Comparison of ENCODE assay signal across 8 mouse cellular contexts in the genomic region with DNA sequence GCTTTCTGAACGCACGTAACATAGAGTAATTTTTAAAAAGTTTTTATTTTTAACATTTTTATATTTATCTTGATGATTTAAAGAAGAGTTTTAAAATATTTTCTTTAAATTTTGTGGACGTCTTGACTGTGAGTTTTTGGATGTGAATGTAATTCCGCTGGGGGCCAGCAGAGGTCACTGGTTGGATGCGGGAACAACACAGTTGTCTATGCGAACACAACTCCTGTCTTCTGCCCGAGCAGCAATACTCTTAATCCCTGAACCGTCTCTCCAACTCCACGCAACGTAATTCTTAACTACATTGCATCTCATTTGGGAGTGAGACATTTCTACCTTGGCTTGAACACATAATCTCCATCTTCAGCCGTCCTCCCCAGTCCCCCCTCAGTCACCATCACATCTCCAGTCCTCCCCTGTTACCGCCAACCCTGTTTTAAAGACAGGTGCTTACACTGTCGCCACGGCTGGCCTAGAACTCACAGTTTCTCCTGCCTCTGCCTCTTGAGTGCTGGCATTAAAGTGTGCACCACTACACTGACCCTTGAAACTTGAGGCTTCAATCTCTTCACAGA. TPM values are rescaled to one million over a fixed set of nuclear protein-coding genes. Genes with fewer than 3 reads are reported as not detected.
A peak's percentile ranks its signal among the peaks of the same experiment; 100 is the strongest.
DNase-seq lines count a peak whose midpoint lies in the region; ATAC-seq and TF ChIP-seq lines count a peak whose summit lies in the region.

No protein-coding gene starts in this region.

- H3K9ac ChIP-seq in kidney, embryonic 14.5 days (ENCODE audit: low read depth, low read length) = no peak overlapping the region
- H3K9ac ChIP-seq in limb, embryonic 15.5 days = no peak overlapping the region
- H3K9ac ChIP-seq in midbrain, postnatal 0 days (replicated peaks; ENCODE audit: low read length, poor library complexity, severe bottlenecking) = no peak overlapping the region
- no peak overlapping the region for H3K9ac ChIP-seq in stomach, embryonic 14.5 days (replicated peaks; ENCODE audit: low read depth, low read length)

- DNase-seq in A20 (ENCODE audit: low read depth, low spot score) = peak; percentile 77
- peak; percentile 74 for DNase-seq in adrenal gland, adult 2 months
- peak; percentile 80 for DNase-seq in embryonic facial prominence, embryonic 10.5 days (ENCODE audit: low spot score)
- DNase-seq in heart, embryonic 10.5 days (ENCODE audit: low spot score) = no peak
- peak; percentile 73 for DNase-seq in midbrain, postnatal 0 days (ENCODE audit: low spot score)

- H3K27ac ChIP-seq in embryonic facial prominence, embryonic 10.5 days (replicated peaks) = no peak overlapping the region; the same call in 1 of the 2 replicates
- H3K27ac ChIP-seq in heart, embryonic 10.5 days = peak overlapping the region; percentile 59; the same call in 1 of the 2 replicates
- H3K27ac ChIP-seq in kidney, embryonic 14.5 days (ENCODE audit: low read depth, low read length) = no peak overlapping the region
- no peak overlapping the region for H3K27ac ChIP-seq in limb, embryonic 15.5 days
- no peak overlapping the region for H3K27ac ChIP-seq in midbrain, postnatal 0 days (ENCODE audit: low read depth, low read length)
- H3K27ac ChIP-seq in stomach, embryonic 14.5 days (ENCODE audit: low read length) = no peak overlapping the region

- no peak overlapping the region; the same call in 1 of the 2 replicates for H3K4me2 ChIP-seq in kidney, embryonic 14.5 days (replicated peaks; ENCODE audit: low read depth, low read length)
- peak overlapping the region; percentile 26; the same call in 1 of the 2 replicates for H3K4me2 ChIP-seq in limb, embryonic 15.5 days
- H3K4me2 ChIP-seq in midbrain, postnatal 0 days (ENCODE audit: low read depth, low read length, poor library complexity, severe bottlenecking) = peak overlapping the region; percentile 15; the same call in 1 of the 2 replicates
- H3K4me2 ChIP-seq in stomach, embryonic 14.5 days (replicated peaks; ENCODE audit: low read depth, low read length) = 0 out of 2 replicates have a peak overlapping the region, but pooled peaks have one; percentile 8

- peak overlapping the region; percentile 40; the same call in 1 of the 2 replicates for H3K4me3 ChIP-seq in embryonic facial prominence, embryonic 10.5 days
- peak overlapping the region; percentile 39; the same call in 1 of the 2 replicates for H3K4me3 ChIP-seq in heart, embryonic 10.5 days
- H3K4me3 ChIP-seq in kidney, embryonic 14.5 days (ENCODE audit: low read length) = no peak overlapping the region
- no peak overlapping the region for H3K4me3 ChIP-seq in limb, embryonic 15.5 days
- H3K4me3 ChIP-seq in midbrain, postnatal 0 days (ENCODE audit: low read depth, low read length) = no peak overlapping the region
- H3K4me3 ChIP-seq in stomach, embryonic 14.5 days (ENCODE audit: low read depth, low read length) = no peak overlapping the region

- H3K4me1 ChIP-seq in embryonic facial prominence, embryonic 10.5 days = peaks cover 14% of the 10 kb centered on the region
- H3K4me1 ChIP-seq in heart, embryonic 10.5 days = peaks cover 17% of the 10 kb centered on the region
- peaks cover 5% of the 10 kb centered on the region; the same call in 1 of the 2 replicates for H3K4me1 ChIP-seq in kidney, embryonic 14.5 days (ENCODE audit: control insufficient read depth, insufficient read depth, low read length)
- H3K4me1 ChIP-seq in limb, embryonic 15.5 days = peaks cover 10% of the 10 kb centered on the region
- no peaks in the 10 kb centered on the region for H3K4me1 ChIP-seq in midbrain, postnatal 0 days (ENCODE audit: insufficient read depth, low read length)
- peaks cover 8% of the 10 kb centered on the region; the same call in 1 of the 2 replicates for H3K4me1 ChIP-seq in stomach, embryonic 14.5 days (ENCODE audit: control insufficient read depth, insufficient read depth, low read length)

- peaks cover 33% of the 10 kb centered on the region for H3K27me3 ChIP-seq in embryonic facial prominence, embryonic 10.5 days (replicated peaks; ENCODE audit: low read depth, poor library complexity, severe bottlenecking)
- no peaks in the 10 kb centered on the region for H3K27me3 ChIP-seq in heart, embryonic 10.5 days (ENCODE audit: insufficient read depth, poor library complexity, severe bottlenecking)
- no peaks in the 10 kb centered on the region for H3K27me3 ChIP-seq in kidney, embryonic 14.5 days (ENCODE audit: control insufficient read depth, insufficient read depth, low read length)
- H3K27me3 ChIP-seq in limb, embryonic 15.5 days = no peaks in the 10 kb centered on the region
- no peaks in the 10 kb centered on the region for H3K27me3 ChIP-seq in midbrain, postnatal 0 days (ENCODE audit: insufficient read depth, low read length)
- no peaks in the 10 kb centered on the region for H3K27me3 ChIP-seq in stomach, embryonic 14.5 days (ENCODE audit: control insufficient read depth, insufficient read depth, low read length)

- H3K9me3 ChIP-seq in embryonic facial prominence, embryonic 10.5 days = no peaks in the 10 kb centered on the region
- H3K9me3 ChIP-seq in heart, embryonic 10.5 days = no peaks in the 10 kb centered on the region
- H3K9me3 ChIP-seq in kidney, embryonic 14.5 days (ENCODE audit: control insufficient read depth, low read length) = no peaks in the 10 kb centered on the region
- H3K9me3 ChIP-seq in limb, embryonic 15.5 days = no peaks in the 10 kb centered on the region
- no peaks in the 10 kb centered on the region for H3K9me3 ChIP-seq in midbrain, postnatal 0 days (ENCODE audit: low read length)
- H3K9me3 ChIP-seq in stomach, embryonic 14.5 days (ENCODE audit: control insufficient read depth, low read depth, low read length) = no peaks in the 10 kb centered on the region

- TF ChIP-seq CTCF in midbrain, postnatal 0 days (IDR thresholded peaks at IDR 0.05) = peak; percentile 86

- no peaks in the 10 kb centered on the region for H3K36me3 ChIP-seq in embryonic facial prominence, embryonic 10.5 days (replicated peaks)
- no peaks in the 10 kb centered on the region for H3K36me3 ChIP-seq in heart, embryonic 10.5 days
- no peaks in the 10 kb centered on the region for H3K36me3 ChIP-seq in kidney, embryonic 14.5 days (ENCODE audit: control insufficient read depth, insufficient read depth, low read length)
- H3K36me3 ChIP-seq in limb, embryonic 15.5 days = no peaks in the 10 kb centered on the region
- no peaks in the 10 kb centered on the region for H3K36me3 ChIP-seq in midbrain, postnatal 0 days (ENCODE audit: insufficient read depth, low read length)
- no peaks in the 10 kb centered on the region for H3K36me3 ChIP-seq in stomach, embryonic 14.5 days (ENCODE audit: control insufficient read depth, insufficient read depth, low read length)

- ATAC-seq in kidney, embryonic 14.5 days (ENCODE audit: low FRiP score, low TSS enrichment) = peak; percentile 45
- no peak for ATAC-seq in limb, embryonic 15.5 days (ENCODE audit: insufficient number of reproducible peaks, low FRiP score, low TSS enrichment, low read depth)
- peak; percentile 61; the same call in 1 of the 2 replicates for ATAC-seq in midbrain, postnatal 0 days (ENCODE audit: low FRiP score)
- ATAC-seq in stomach, embryonic 14.5 days (ENCODE audit: insufficient number of reproducible peaks, insufficient read depth, low FRiP score, low read depth) = peak; percentile 42; the same call in 1 of the 2 replicates

- WGBS in embryonic facial prominence, embryonic 10.5 days = 9% methylated on average over 14 of the region's 14 CpGs
- 10% methylated on average over 14 of the region's 14 CpGs for WGBS in heart, embryonic 10.5 days
- WGBS in kidney, embryonic 14.5 days = 10% methylated on average over 14 of the region's 14 CpGs
- WGBS in limb, embryonic 15.5 days = 7% methylated on average over 14 of the region's 14 CpGs
- WGBS in midbrain, postnatal 0 days = 9% methylated on average over 14 of the region's 14 CpGs
- 8% methylated on average over 14 of the region's 14 CpGs for WGBS in stomach, embryonic 14.5 days

RNA-seq across cellular contexts. Expression of a gene that starts 10.3 kb away (rescaled TPM):
- 100 to 1,000 TPM; 421 to 430 TPM for total RNA-seq in adrenal gland, adult 2 months (2021)
- polyA plus RNA-seq in adrenal gland, adult 2 months (2012; rRNA removed) = 390 and 481 TPM in 2 replicates
- 31.2 and 34.9 TPM in 2 replicates for polyA plus RNA-seq in embryonic facial prominence, embryonic 10.5 days (2016; fragmentation: Nextera tagmentation; extraction: Ambion mirVana)
- polyA plus RNA-seq in heart, embryonic 10.5 days (2016; fragmentation: Nextera tagmentation; extraction: Ambion mirVana) = 59.9 and 75.5 TPM in 2 replicates
- 91.1 and 148 TPM in 2 replicates for polyA plus RNA-seq in kidney, embryonic 14.5 days (2014; fragmentation: Nextera tagmentation; extraction: Ambion mirVana)
- polyA plus RNA-seq in limb, embryonic 15.5 days (2015; fragmentation: Nextera tagmentation; extraction: Ambion mirVana) = 151 and 157 TPM in 2 replicates
- 145 and 222 TPM in 2 replicates for total RNA-seq in midbrain, postnatal 0 days (2014; rRNA removed)
- 108 and 116 TPM in 2 replicates for polyA plus RNA-seq in midbrain, postnatal 0 days (2015; fragmentation: Nextera tagmentation; extraction: Ambion mirVana)
- polyA plus RNA-seq in stomach, embryonic 14.5 days (2014; fragmentation: Nextera tagmentation; extraction: Ambion mirVana) = 155 and 168 TPM in 2 replicates

RNA-seq across cellular contexts. Expression of a gene that starts 22.5 kb away (rescaled TPM):
- under 1 TPM in 1 of 2 experiments, not detected in 1; 0.23 TPM for total RNA-seq in adrenal gland, adult 2 months (2021)
- polyA plus RNA-seq in adrenal gland, adult 2 months (2012; rRNA removed) = 0.11 and 0.31 TPM in 2 replicates
- 1.4 and 1.5 TPM in 2 replicates for polyA plus RNA-seq in embryonic facial prominence, embryonic 10.5 days (2016; fragmentation: Nextera tagmentation; extraction: Ambion mirVana)
- 5.5 and 8.9 TPM in 2 replicates for polyA plus RNA-seq in heart, embryonic 10.5 days (2016; fragmentation: Nextera tagmentation; extraction: Ambion mirVana)
- polyA plus RNA-seq in kidney, embryonic 14.5 days (2014; fragmentation: Nextera tagmentation; extraction: Ambion mirVana) = 0.20 and 0.30 TPM in 2 replicates
- polyA plus RNA-seq in limb, embryonic 15.5 days (2015; fragmentation: Nextera tagmentation; extraction: Ambion mirVana) = 8.7 and 18.4 TPM in 2 replicates
- total RNA-seq in midbrain, postnatal 0 days (2014; rRNA removed) = 2.0 and 2.1 TPM in 2 replicates
- polyA plus RNA-seq in midbrain, postnatal 0 days (2015; fragmentation: Nextera tagmentation; extraction: Ambion mirVana) = 2.0 and 2.7 TPM in 2 replicates
- 0.20 TPM in 1 of 2 replicates, not detected in the other for polyA plus RNA-seq in stomach, embryonic 14.5 days (2014; fragmentation: Nextera tagmentation; extraction: Ambion mirVana)

RNA-seq across cellular contexts. Expression of a gene that starts 29.3 kb away (rescaled TPM):
- total RNA-seq in adrenal gland, adult 2 months (2021) = not detected
- not detected in 2 replicates for polyA plus RNA-seq in adrenal gland, adult 2 months (2012; rRNA removed)
- polyA plus RNA-seq in embryonic facial prominence, embryonic 10.5 days (2016; fragmentation: Nextera tagmentation; extraction: Ambion mirVana) = 1.6 and 1.9 TPM in 2 replicates
- 0.88 and 2.8 TPM in 2 replicates for polyA plus RNA-seq in heart, embryonic 10.5 days (2016; fragmentation: Nextera tagmentation; extraction: Ambion mirVana)
- polyA plus RNA-seq in kidney, embryonic 14.5 days (2014; fragmentation: Nextera tagmentation; extraction: Ambion mirVana) = 0.72 and 1.3 TPM in 2 replicates
- polyA plus RNA-seq in limb, embryonic 15.5 days (2015; fragmentation: Nextera tagmentation; extraction: Ambion mirVana) = 0.82 and 1.2 TPM in 2 replicates
- total RNA-seq in midbrain, postnatal 0 days (2014; rRNA removed) = not detected in 2 replicates
- 0.52 TPM in 1 of 2 replicates, not detected in the other for polyA plus RNA-seq in midbrain, postnatal 0 days (2015; fragmentation: Nextera tagmentation; extraction: Ambion mirVana)
- 0.69 and 1.9 TPM in 2 replicates for polyA plus RNA-seq in stomach, embryonic 14.5 days (2014; fragmentation: Nextera tagmentation; extraction: Ambion mirVana)

RNA-seq across cellular contexts. Expression of a gene that starts 46.5 kb away (rescaled TPM):
- 10 to 100 TPM; 32.5 to 38.5 TPM for total RNA-seq in adrenal gland, adult 2 months (2021)
- polyA plus RNA-seq in adrenal gland, adult 2 months (2012; rRNA removed) = 19.9 and 21.4 TPM in 2 replicates
- polyA plus RNA-seq in embryonic facial prominence, embryonic 10.5 days (2016; fragmentation: Nextera tagmentation; extraction: Ambion mirVana) = 30.0 and 33.1 TPM in 2 replicates
- polyA plus RNA-seq in heart, embryonic 10.5 days (2016; fragmentation: Nextera tagmentation; extraction: Ambion mirVana) = 37.1 and 37.2 TPM in 2 replicates
- polyA plus RNA-seq in kidney, embryonic 14.5 days (2014; fragmentation: Nextera tagmentation; extraction: Ambion mirVana) = 18.0 and 22.3 TPM in 2 replicates
- polyA plus RNA-seq in limb, embryonic 15.5 days (2015; fragmentation: Nextera tagmentation; extraction: Ambion mirVana) = 38.9 and 42.0 TPM in 2 replicates
- 13.2 and 16.2 TPM in 2 replicates for total RNA-seq in midbrain, postnatal 0 days (2014; rRNA removed)
- polyA plus RNA-seq in midbrain, postnatal 0 days (2015; fragmentation: Nextera tagmentation; extraction: Ambion mirVana) = 29.4 and 32.0 TPM in 2 replicates
- 21.5 and 29.5 TPM in 2 replicates for polyA plus RNA-seq in stomach, embryonic 14.5 days (2014; fragmentation: Nextera tagmentation; extraction: Ambion mirVana)

RNA-seq across cellular contexts. Expression of a gene that starts 49.0 kb away (rescaled TPM):
- total RNA-seq in adrenal gland, adult 2 months (2021) = 1 to 10 TPM in 1 of 2 experiments, under 1 TPM in 1; 0.75 to 2.3 TPM
- 1.8 and 2.0 TPM in 2 replicates for polyA plus RNA-seq in adrenal gland, adult 2 months (2012; rRNA removed)
- 0.66 and 0.99 TPM in 2 replicates for polyA plus RNA-seq in embryonic facial prominence, embryonic 10.5 days (2016; fragmentation: Nextera tagmentation; extraction: Ambion mirVana)
- polyA plus RNA-seq in heart, embryonic 10.5 days (2016; fragmentation: Nextera tagmentation; extraction: Ambion mirVana) = 6.8 and 10.4 TPM in 2 replicates
- polyA plus RNA-seq in kidney, embryonic 14.5 days (2014; fragmentation: Nextera tagmentation; extraction: Ambion mirVana) = 1.8 and 2.4 TPM in 2 replicates
- 1.9 and 2.7 TPM in 2 replicates for polyA plus RNA-seq in limb, embryonic 15.5 days (2015; fragmentation: Nextera tagmentation; extraction: Ambion mirVana)
- 21.5 and 32.7 TPM in 2 replicates for total RNA-seq in midbrain, postnatal 0 days (2014; rRNA removed)
- polyA plus RNA-seq in midbrain, postnatal 0 days (2015; fragmentation: Nextera tagmentation; extraction: Ambion mirVana) = 16.3 and 21.0 TPM in 2 replicates
- 2.9 and 3.4 TPM in 2 replicates for polyA plus RNA-seq in stomach, embryonic 14.5 days (2014; fragmentation: Nextera tagmentation; extraction: Ambion mirVana)

Comparison
In these comparisons a context has a peak if more than half of its experiments do, and no peak if none do; other contexts are left out.
1. H3K4me3 ChIP-seq: peak in embryonic facial prominence, embryonic 10.5 days (single experiment) and heart, embryonic 10.5 days (single experiment); none in kidney, embryonic 14.5 days (single experiment), limb, embryonic 15.5 days (single experiment), midbrain, postnatal 0 days (single experiment) and stomach, embryonic 14.5 days (single experiment).